Mouse (Mus musculus) hindbrain, postnatal 0 days (tissue): ENCODE measurements around the gene Gadd45g. TPM values are rescaled to one million over a fixed set of nuclear protein-coding genes. Genes with fewer than 3 reads are reported as not detected.

Experiments
- ATAC-seq: fragments of 200-750 bp; cut with Nextera tagmentation; 2 replicates; pipeline ENCODE4 v1.8.0; 2017; ENCODE audit warnings: mild to moderate bottlenecking, moderate TSS enrichment, moderate library complexity
- DNase-seq: peaks from one replicate; pipeline ENCODE4 v3.0.0-alpha.2; 2015; ENCODE audit warnings: low spot score
- H3K27ac ChIP-seq: fragments of 300-500 bp; sonication (generic); 2 replicates; pipeline ENCODE4 v1.5.1; 2014; ENCODE audit warnings: mild to moderate bottlenecking
- H3K27me3 ChIP-seq: fragments of 300-500 bp; sonication (generic); 2 replicates; pipeline ENCODE4 v1.6.1; 2014; ENCODE audit warnings: low read length, mixed read lengths; ENCODE audit not compliant: insufficient read depth
- H3K36me3 ChIP-seq: fragments of 300-500 bp; sonication (generic); 2 replicates; pipeline ENCODE4 v1.6.1; 2014; ENCODE audit warnings: low read length, mixed read lengths; ENCODE audit not compliant: insufficient read depth
- H3K4me1 ChIP-seq: fragments of 300-500 bp; sonication (generic); 2 replicates; pipeline ENCODE4 v1.6.1; 2014; ENCODE audit warnings: antibody characterized with exemption, low read length, mixed read lengths; ENCODE audit not compliant: insufficient read depth
- H3K4me2 ChIP-seq: fragments of 300-500 bp; sonication (generic); 2 replicates; pipeline ENCODE4 v1.6.1; 2014; ENCODE audit warnings: low read depth, mild to moderate bottlenecking, low read length, moderate library complexity, mixed read lengths
- H3K4me3 ChIP-seq: fragments of 300-500 bp; sonication (generic); 2 replicates; pipeline ENCODE4 v1.5.1; 2014; ENCODE audit warnings: low read length
- H3K9ac ChIP-seq: fragments of 300-500 bp; sonication (generic); replicated peaks from 2 replicates; pipeline ENCODE4 v1.6.1; 2014; ENCODE audit warnings: mild to moderate bottlenecking, low read length, moderate library complexity, mixed read lengths
- H3K9me3 ChIP-seq: fragments of 300-500 bp; sonication (generic); 2 replicates; pipeline ENCODE4 v1.6.1; 2016; ENCODE audit warnings: low read length, mixed read lengths
- CTCF ChIP-seq: IDR thresholded peaks from 2 replicates; pipeline ENCODE4 v1.5.1; 2016; ENCODE audit warnings: antibody characterized with exemption, control low read depth, low read depth
- WGBS: fragments of 180-500 bp; shearing (Covaris S2); extraction: QIAGEN DNeasy Blood & Tissue Kit; methylation state at CpG from one replicate; pipeline ENCODE4 v1.1.7; 2014; 5-methylcytosine and 5-hydroxymethylcytosine counted together
- polyA plus RNA-seq: library from polyadenylated mRNA; unstranded; fragments of >200 nt; fragmentation: Nextera tagmentation; extraction: Ambion mirVana; gene quantifications from 2 replicates; pipeline ENCODE4 v1.2.1, GENCODE M21; 2015
- total RNA-seq: library from RNA; depleted of rRNA; stranded (reverse); fragments of >200 nt; gene quantifications from 2 replicates; pipeline ENCODE4 v1.2.3, GENCODE M21; 2014; rRNA removed

Gene Gadd45g
- total RNA-seq (18.3 and 19.0 TPM in 2 replicates), polyA plus RNA-seq (38.6 and 43.3 TPM in 2 replicates)

GRCm38 (mm10) chr13:51846301-51846867, at the start of gene Gadd45g:
Gene Gadd45g, plus strand, starts transcription at chr13:51846678.
- H3K9me3 ChIP-seq = no peaks in the 10 kb centered on the region
- WGBS = under 1% methylated on average over 31 of the region's 31 CpGs
- H3K9ac ChIP-seq = peak within 1 kb of the TSS; percentile 78
- peak within 1 kb of the TSS; percentile 99 for H3K4me2 ChIP-seq
- ATAC-seq (peak; percentile 90), DNase-seq (peak; percentile 98)
- H3K36me3 ChIP-seq = no peaks in the 10 kb centered on the region
- H3K4me1 ChIP-seq = peaks cover 12% of the 10 kb centered on the region; the same call in 1 of the 2 replicates
- H3K27me3 ChIP-seq = peaks cover 23% of the 10 kb centered on the region
- peak within 1 kb of the TSS; percentile 67 for H3K4me3 ChIP-seq
- peak; percentile 47 for TF ChIP-seq CTCF
- peak within 1 kb of the TSS; percentile 82 for H3K27ac ChIP-seq

- Histone ChIP-seq H3K9ac (no peak overlapping the region), H3K27ac (no peak overlapping the region), H3K9me3 (no peaks in the 10 kb centered on the region), H3K36me3 (no peaks in the 10 kb centered on the region), H3K4me3 (no peak overlapping the region), H3K4me2 (no peak overlapping the region), H3K4me1 (no peaks in the 10 kb centered on the region), H3K27me3 (no peaks in the 10 kb centered on the region)
- no peak for TF ChIP-seq CTCF
- 52% methylated on average over 8 of the region's 8 CpGs for WGBS
- ATAC-seq (no peak), DNase-seq (no peak)
These were observed 48.4 kb upstream of the Gadd45g start for GRCm38 (mm10) chr13:51797899-51798746.

- no peaks in the 10 kb centered on the region for H3K27me3 ChIP-seq
- WGBS = 85% methylated on average over 16 of the region's 16 CpGs
These were observed 46.5 kb upstream of the Gadd45g start for GRCm38 (mm10) chr13:51799735-51800522.

GRCm38 (mm10) chr13:51800921-51801320, 45.6 kb upstream of the Gadd45g start:
- H3K4me1 ChIP-seq = no peaks in the 10 kb centered on the region
- no peak overlapping the region for H3K27ac ChIP-seq
- no peaks in the 10 kb centered on the region for H3K36me3 ChIP-seq
- WGBS = 42% methylated on average over 9 of the region's 9 CpGs
- ATAC-seq (peak; percentile 48; the same call in 1 of the 2 replicates), DNase-seq (peak; percentile 51)
- no peak overlapping the region for H3K4me2 ChIP-seq
- H3K27me3 ChIP-seq = no peaks in the 10 kb centered on the region
- H3K9ac ChIP-seq = no peak overlapping the region
- H3K9me3 ChIP-seq = no peaks in the 10 kb centered on the region
- no peak overlapping the region for H3K4me3 ChIP-seq
- TF ChIP-seq CTCF = no peak

More at GRCm38 (mm10) chr13:51799735-51800522, 46.5 kb upstream of the Gadd45g start:
- Histone ChIP-seq H3K4me2 (no peak overlapping the region), H3K4me1 (no peaks in the 10 kb centered on the region), H3K27ac (no peak overlapping the region), H3K9me3 (no peaks in the 10 kb centered on the region), H3K4me3 (no peak overlapping the region), H3K9ac (no peak overlapping the region), H3K36me3 (no peaks in the 10 kb centered on the region)
- no peak for ATAC-seq
- TF ChIP-seq CTCF = no peak
- no peak for DNase-seq

GRCm38 (mm10) chr13:51805634-51806033, 40.8 kb upstream of the Gadd45g start:
- peak overlapping the region; percentile 80 for H3K27ac ChIP-seq
- H3K4me2 ChIP-seq = no peak overlapping the region
- no peaks in the 10 kb centered on the region for H3K9me3 ChIP-seq
- ATAC-seq (peak; percentile 41), DNase-seq (peak; percentile 79)
- H3K9ac ChIP-seq = 0 out of 2 replicates have a peak overlapping the region, but pooled peaks have one; percentile 9
- no peaks in the 10 kb centered on the region for H3K27me3 ChIP-seq
- no peaks in the 10 kb centered on the region for H3K36me3 ChIP-seq
- no peak overlapping the region for H3K4me3 ChIP-seq
- WGBS = 50% methylated on average over 4 of the region's 4 CpGs
- H3K4me1 ChIP-seq = peaks cover 4% of the 10 kb centered on the region; the same call in 1 of the 2 replicates
- no peak for TF ChIP-seq CTCF

GRCm38 (mm10) chr13:51806220-51806619, 40.3 kb upstream of the Gadd45g start:
- Histone ChIP-seq H3K27ac (peak overlapping the region; percentile 80), H3K4me1 (peaks cover 4% of the 10 kb centered on the region; the same call in 1 of the 2 replicates), H3K9ac (no peak overlapping the region), H3K36me3 (no peaks in the 10 kb centered on the region), H3K4me3 (no peak overlapping the region), H3K27me3 (no peaks in the 10 kb centered on the region), H3K9me3 (no peaks in the 10 kb centered on the region), H3K4me2 (no peak overlapping the region)
- no peak for TF ChIP-seq CTCF
- DNase-seq = peak; percentile 78
- WGBS = 62% methylated on average over 15 of the region's 15 CpGs
- peak; percentile 38 for ATAC-seq
